Mouse (Mus musculus) retina, embryonic 14.5 days (tissue): Measurements from ENCODE around the gene Ypel4.
A peak's percentile ranks its signal among the peaks of the same experiment; 100 is the strongest.

Source experiments
- DNase-seq: peaks from one replicate; pipeline ENCODE4 v3.0.0-alpha.2; 2015; ENCODE audit warnings: low spot score

Ypel4 gene

GRCm38 (mm10) chr2:84733579-84734300 is at the start of gene Ypel4:
TSS of gene Ypel4 (plus strand) at chr2:84734058.
- peak; percentile 55 for DNase-seq

- DNase-seq, result no peak
These were observed 45.6 kb upstream of the Ypel4 start for GRCm38 (mm10) chr2:84688080-84688844.

GRCm38 (mm10) chr2:84690050-84690449 is 43.8 kb upstream of the Ypel4 start:
- no peak for DNase-seq

- DNase-seq, result no peak
These were observed 38.7 kb upstream of the Ypel4 start for GRCm38 (mm10) chr2:84695007-84695695.

GRCm38 (mm10) chr2:84703497-84703896 is 30.4 kb upstream of the Ypel4 start:
- no peak for DNase-seq

GRCm38 (mm10) chr2:84704329-84704728 is 29.5 kb upstream of the Ypel4 start:
- DNase-seq, result no peak

GRCm38 (mm10) chr2:84705295-84705694 is 28.6 kb upstream of the Ypel4 start:
- no peak for DNase-seq

- DNase-seq, result no peak
These were observed 26.3 kb upstream of the Ypel4 start for GRCm38 (mm10) chr2:84707523-84707922.

- no peak for DNase-seq
These were observed 22.0 kb upstream of the Ypel4 start for GRCm38 (mm10) chr2:84711898-84712297.

- DNase-seq, result no peak
These were observed 19.4 kb upstream of the Ypel4 start for GRCm38 (mm10) chr2:84714422-84714810.

GRCm38 (mm10) chr2:84714811-84715561 is 18.9 kb upstream of the Ypel4 start, which contains the start of gene Zdhhc5:
TSS of gene Zdhhc5 (minus strand) at chr2:84715180.
- DNase-seq, result peak; percentile 99

GRCm38 (mm10) chr2:84715562-84716361 is 18.1 kb upstream of the Ypel4 start:
- peak; percentile 94 for DNase-seq

GRCm38 (mm10) chr2:84716423-84717355 is 17.2 kb upstream of the Ypel4 start:
- DNase-seq, result peak; percentile 2

GRCm38 (mm10) chr2:84717357-84717756 is 16.5 kb upstream of the Ypel4 start:
- no peak for DNase-seq

GRCm38 (mm10) chr2:84720718-84721117 is 13.1 kb upstream of the Ypel4 start:
- no peak for DNase-seq

GRCm38 (mm10) chr2:84721182-84721581 is 12.7 kb upstream of the Ypel4 start:
- DNase-seq, result no peak

GRCm38 (mm10) chr2:84723856-84724255 is 10.0 kb upstream of the Ypel4 start:
- DNase-seq, result no peak

- no peak for DNase-seq
These were observed 8.1 kb upstream of the Ypel4 start for GRCm38 (mm10) chr2:84725770-84726169.

- no peak for DNase-seq
These were observed 7.1 kb upstream of the Ypel4 start for GRCm38 (mm10) chr2:84726716-84727115.
